Mouse (Mus musculus) fat pad, adult 2 months (tissue): Measurements from ENCODE around the gene Fgr.
A peak's percentile ranks its signal among the peaks of the same experiment; 100 is the strongest.

ENCODE experiments used
- DNase-seq: peaks from one replicate; pipeline ENCODE4 v3.0.0-alpha.2; 2011; ENCODE audit warnings: low read depth, low spot score; ENCODE audit errors: extremely low read depth

Gene Fgr

GRCm38 (mm10) chr4:132958741-132959678 lies 14.9 kb upstream of the Fgr start:
- no peak for DNase-seq

- no peak for DNase-seq
These were observed 14.2 kb upstream of the Fgr start for GRCm38 (mm10) chr4:132959679-132960045.

- DNase-seq: peak; percentile 77
These were observed 13.6 kb upstream of the Fgr start for GRCm38 (mm10) chr4:132960313-132960712.

- no peak for DNase-seq
These were observed 12.8 kb upstream of the Fgr start for GRCm38 (mm10) chr4:132960864-132961639.

GRCm38 (mm10) chr4:132961866-132962265 lies 12.0 kb upstream of the Fgr start:
- DNase-seq: no peak

- DNase-seq: no peak
These were observed 11.3 kb upstream of the Fgr start for GRCm38 (mm10) chr4:132962628-132963027.

- DNase-seq: no peak
These were observed 10.5 kb upstream of the Fgr start for GRCm38 (mm10) chr4:132963436-132963835.

- no peak for DNase-seq
These were observed 9.8 kb upstream of the Fgr start for GRCm38 (mm10) chr4:132964064-132964463.

- no peak for DNase-seq
These were observed 9.4 kb upstream of the Fgr start for GRCm38 (mm10) chr4:132964473-132964872.

GRCm38 (mm10) chr4:132968105-132968938 lies 5.6 kb upstream of the Fgr start:
- no peak for DNase-seq

- no peak for DNase-seq
These were observed 2.3 kb upstream of the Fgr start for GRCm38 (mm10) chr4:132971601-132972000.

- no peak for DNase-seq
These were observed 1.8 kb upstream of the Fgr start for GRCm38 (mm10) chr4:132972101-132972500.

GRCm38 (mm10) chr4:132972556-132972955 lies 1.3 kb upstream of the Fgr start:
- no peak for DNase-seq

- no peak for DNase-seq
These were observed 709 bp upstream of the Fgr start for GRCm38 (mm10) chr4:132973186-132973585.

- DNase-seq: no peak
These were observed 1.0 kb downstream of the Fgr start for GRCm38 (mm10) chr4:132974904-132975303.

- no peak for DNase-seq
These were observed 1.9 kb downstream of the Fgr start for GRCm38 (mm10) chr4:132975791-132976190.

- no peak for DNase-seq
These were observed 2.8 kb downstream of the Fgr start for GRCm38 (mm10) chr4:132976729-132977128.

GRCm38 (mm10) chr4:132977597-132977996 lies 3.7 kb downstream of the Fgr start:
- no peak for DNase-seq

GRCm38 (mm10) chr4:132979186-132979585 lies 5.3 kb downstream of the Fgr start:
- DNase-seq: no peak

- DNase-seq: no peak
These were observed 7.7 kb downstream of the Fgr start for GRCm38 (mm10) chr4:132981621-132982020.

- no peak for DNase-seq
These were observed 9.1 kb downstream of the Fgr start for GRCm38 (mm10) chr4:132982999-132983398.
